Mouse (Mus musculus) forebrain, embryonic 13.5 days (tissue): ENCODE results near the gene Rassf3. TPM values are rescaled to one million over a fixed set of nuclear protein-coding genes. Genes with fewer than 3 reads are reported as not detected.

Source experiments
- ATAC-seq: fragments of 200-750 bp; cut with Nextera tagmentation; 2 replicates; pipeline ENCODE4 v1.8.0; 2017
- H3K27ac ChIP-seq: fragments of 300-500 bp; sonication (generic); 2 replicates; pipeline ENCODE4 v1.5.1; 2015; ENCODE audit warnings: inconsistent platforms, mild to moderate bottlenecking, moderate library complexity
- H3K27me3 ChIP-seq: fragments of 300-500 bp; sonication (generic); 2 replicates; pipeline ENCODE4 v1.6.1; 2015; ENCODE audit warnings: mild to moderate bottlenecking, inconsistent platforms
- H3K36me3 ChIP-seq: fragments of 300-500 bp; sonication (generic); 2 replicates; pipeline ENCODE4 v1.6.1; 2015; ENCODE audit warnings: mild to moderate bottlenecking, inconsistent platforms; ENCODE audit not compliant: poor library complexity, severe bottlenecking
- H3K4me1 ChIP-seq: fragments of 300-500 bp; sonication (generic); 2 replicates; pipeline ENCODE4 v1.6.1; 2015; ENCODE audit warnings: inconsistent platforms
- H3K4me2 ChIP-seq: fragments of 300-500 bp; sonication (generic); 2 replicates; pipeline ENCODE4 v1.6.1; 2015; ENCODE audit warnings: inconsistent platforms, mild to moderate bottlenecking, moderate library complexity
- H3K4me3 ChIP-seq: fragments of 300-500 bp; sonication (generic); 2 replicates; pipeline ENCODE4 v1.5.1; 2015; ENCODE audit warnings: mild to moderate bottlenecking, inconsistent platforms
- H3K9ac ChIP-seq: fragments of 300-500 bp; sonication (generic); 2 replicates; pipeline ENCODE4 v1.6.1; 2015; ENCODE audit warnings: mild to moderate bottlenecking, inconsistent platforms
- H3K9me3 ChIP-seq: fragments of 300-500 bp; sonication (generic); replicated peaks from 2 replicates; pipeline ENCODE4 v1.6.1; 2016; ENCODE audit warnings: inconsistent platforms
- WGBS: fragments of 180-500 bp; shearing (Covaris S2); methylation state at CpG from one replicate; pipeline ENCODE4 v1.1.7; 2015; 5-methylcytosine and 5-hydroxymethylcytosine counted together
- polyA plus RNA-seq: library from polyadenylated mRNA; unstranded; fragments of >200 nt; fragmentation: Nextera tagmentation; extraction: Ambion mirVana; gene quantifications from 2 replicates; pipeline ENCODE4 v1.2.1, GENCODE M21; 2015

Rassf3 gene
- polyA plus RNA-seq, 1 experiment from 2014 or later, result 3.7 TPM

DNA sequence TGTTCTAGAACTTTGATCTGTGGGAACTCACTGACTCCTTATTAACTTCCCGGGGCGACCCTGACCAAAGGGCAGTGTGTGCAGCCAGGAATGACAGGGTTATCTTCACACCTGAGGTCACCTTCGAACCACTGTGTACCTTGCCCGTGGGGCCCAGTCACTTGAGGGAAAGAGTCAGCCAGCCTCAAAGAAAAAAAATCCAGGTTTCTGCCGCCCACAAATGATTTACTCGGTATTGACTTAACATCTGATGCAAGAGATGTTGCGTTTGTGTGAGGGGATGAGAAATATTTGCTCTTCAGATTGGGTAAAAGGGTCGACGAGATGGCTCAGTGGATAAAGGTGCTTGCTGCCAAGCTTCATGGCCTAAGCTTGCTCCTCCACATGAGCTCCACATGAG, 10.2 kb upstream of the Rassf3 start:
- H3K27ac ChIP-seq, result no peak overlapping the region
- H3K27me3 ChIP-seq, result no peaks in the 10 kb centered on the region
- H3K4me2 ChIP-seq, result no peak overlapping the region
- H3K36me3 ChIP-seq, result no peaks in the 10 kb centered on the region
- 93% methylated on average over 9 of the region's 9 CpGs for WGBS
- no peak for ATAC-seq
- no peak overlapping the region for H3K4me3 ChIP-seq
- no peak overlapping the region for H3K9ac ChIP-seq
- 0 out of 2 replicates have a peak, but pooled peaks cover 4% of the 10 kb centered on the region for H3K9me3 ChIP-seq
- H3K4me1 ChIP-seq, result 0 out of 2 replicates have a peak, but pooled peaks cover 6% of the 10 kb centered on the region

DNA sequence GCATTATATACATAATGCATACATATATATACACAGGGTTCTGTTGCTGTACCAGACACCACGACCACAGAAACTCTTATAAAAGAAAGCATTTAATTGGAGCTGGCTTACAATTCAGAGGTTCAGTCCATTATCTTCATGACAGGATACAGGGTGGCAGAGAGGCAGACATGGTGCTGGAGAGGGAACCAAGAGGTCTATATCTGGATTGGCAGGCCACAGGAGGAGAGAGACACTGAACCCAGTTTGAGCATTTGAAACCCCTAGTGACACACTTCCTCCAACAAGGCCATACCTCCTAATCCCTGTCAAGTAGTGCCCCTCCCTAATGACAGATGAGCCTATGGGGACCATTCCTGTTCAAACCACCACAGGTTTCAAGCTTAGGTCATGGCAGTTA, 7.2 kb upstream of the Rassf3 start:
- no peaks in the 10 kb centered on the region for H3K36me3 ChIP-seq
- H3K4me3 ChIP-seq, result no peak overlapping the region
- no peak overlapping the region for H3K9ac ChIP-seq
- H3K27ac ChIP-seq, result no peak overlapping the region
- H3K9me3 ChIP-seq, result no peaks in the 10 kb centered on the region
- no peak overlapping the region for H3K4me2 ChIP-seq
- H3K27me3 ChIP-seq, result no peaks in the 10 kb centered on the region
- H3K4me1 ChIP-seq, result 0 out of 2 replicates have a peak, but pooled peaks cover 6% of the 10 kb centered on the region
- 55% methylated on average over 1 of the region's 1 CpGs for WGBS
- ATAC-seq, result no peak

DNA sequence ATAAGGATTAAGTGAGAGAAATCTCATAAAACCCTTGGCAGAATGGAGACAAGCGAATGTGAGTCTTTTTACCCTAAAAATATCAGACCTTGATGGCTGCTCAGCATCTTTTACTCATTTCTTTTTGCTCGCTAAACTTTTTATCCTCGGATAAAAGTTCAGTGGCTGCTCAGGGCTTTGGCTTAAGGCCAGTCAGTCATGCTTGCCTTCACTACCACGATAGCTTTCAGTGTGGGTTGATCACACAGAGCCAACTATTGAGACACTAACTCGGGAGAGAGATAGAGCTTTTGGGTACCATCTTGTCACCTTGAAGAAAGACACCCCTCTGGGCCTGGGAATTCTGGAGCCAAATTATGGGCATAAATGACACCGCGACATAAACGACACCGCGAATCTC, 5.0 kb upstream of the Rassf3 start:
- Histone ChIP-seq H3K36me3 (no peaks in the 10 kb centered on the region), H3K27ac (no peak overlapping the region), H3K4me2 (no peak overlapping the region), H3K4me1 (0 out of 2 replicates have a peak, but pooled peaks cover 3% of the 10 kb centered on the region), H3K4me3 (no peak overlapping the region), H3K9ac (no peak overlapping the region), H3K27me3 (no peaks in the 10 kb centered on the region), H3K9me3 (no peaks in the 10 kb centered on the region)
- no peak for ATAC-seq
- WGBS, result 69% methylated on average over 10 of the region's 10 CpGs

DNA sequence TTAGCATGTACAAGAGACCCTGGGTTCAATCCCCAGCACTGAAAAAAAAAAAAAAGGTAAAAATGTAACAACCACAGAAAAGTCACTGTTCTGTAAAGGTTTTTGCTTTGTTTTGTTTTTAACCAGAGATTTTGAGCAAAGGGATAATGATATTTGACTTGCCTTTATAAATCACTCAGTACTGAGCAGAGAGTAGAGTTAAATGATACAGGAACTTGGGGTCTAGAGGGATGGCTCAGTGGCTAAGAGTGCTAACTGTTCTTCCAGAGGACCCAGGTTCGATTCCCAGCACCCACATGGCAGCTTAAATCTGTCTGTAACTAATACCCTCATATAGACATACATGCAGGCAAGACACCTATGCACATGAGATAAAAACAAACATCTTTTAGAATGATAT, 3.8 kb upstream of the Rassf3 start:
- no peak for ATAC-seq
- Histone ChIP-seq H3K27me3 (peaks cover 6% of the 10 kb centered on the region), H3K9ac (no peak overlapping the region), H3K9me3 (no peaks in the 10 kb centered on the region), H3K36me3 (no peaks in the 10 kb centered on the region), H3K4me2 (no peak overlapping the region), H3K4me3 (no peak overlapping the region), H3K27ac (no peak overlapping the region), H3K4me1 (peaks cover 13% of the 10 kb centered on the region)
- WGBS, result 93% methylated on average over 1 of the region's 1 CpGs

DNA sequence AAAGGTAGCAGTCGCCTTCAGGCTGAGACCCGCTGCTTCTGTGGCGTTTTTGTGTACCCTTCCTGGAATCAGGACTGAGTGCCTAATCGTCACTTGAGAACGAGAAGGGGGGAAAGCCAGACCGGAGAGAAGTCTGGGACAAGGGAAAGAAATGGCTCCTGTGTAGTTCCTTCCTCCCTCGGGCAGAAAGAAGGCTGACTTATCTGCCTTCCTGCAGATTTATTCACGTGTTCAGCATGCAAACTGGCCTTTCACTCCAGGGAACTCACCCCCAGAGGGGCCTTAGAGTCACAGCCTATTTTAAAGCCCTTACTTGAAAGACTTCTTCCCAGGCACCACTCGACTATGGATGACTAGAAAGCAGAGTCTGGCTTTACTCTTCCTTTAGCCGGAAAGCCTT, 1.3 kb upstream of the Rassf3 start:
- H3K4me2 ChIP-seq, result peak overlapping the region; percentile 97
- no peak for ATAC-seq
- no peak overlapping the region for H3K9ac ChIP-seq
- no peaks in the 10 kb centered on the region for H3K36me3 ChIP-seq
- no peaks in the 10 kb centered on the region for H3K9me3 ChIP-seq
- no peak overlapping the region for H3K4me3 ChIP-seq
- no peak overlapping the region for H3K27ac ChIP-seq
- 11% methylated on average over 10 of the region's 10 CpGs for WGBS
- H3K27me3 ChIP-seq, result peaks cover 23% of the 10 kb centered on the region
- peaks cover 18% of the 10 kb centered on the region for H3K4me1 ChIP-seq

DNA sequence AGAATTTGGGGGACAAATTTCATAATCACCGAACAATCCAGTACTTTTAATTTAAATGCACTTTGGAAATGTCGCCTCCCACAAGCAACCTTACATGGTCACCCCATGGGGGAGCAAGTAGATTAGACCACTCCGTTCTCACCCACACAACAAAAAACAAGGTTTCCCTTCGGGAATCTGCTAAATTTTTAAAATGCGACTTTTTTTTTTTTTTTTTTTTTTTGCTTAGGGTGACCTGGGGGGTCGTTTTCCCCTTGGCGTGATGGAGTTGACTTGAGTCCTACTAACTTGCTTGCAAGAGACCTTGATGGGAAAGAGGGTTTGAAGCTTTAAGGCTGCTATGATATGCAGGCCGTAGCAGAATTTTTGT, 806 bp upstream of the Rassf3 start:
- H3K27ac ChIP-seq, result no peak overlapping the region
- no peak for ATAC-seq
- peaks cover 25% of the 10 kb centered on the region for H3K27me3 ChIP-seq
- H3K9ac ChIP-seq, result no peak overlapping the region
- no peaks in the 10 kb centered on the region for H3K9me3 ChIP-seq
- H3K36me3 ChIP-seq, result no peaks in the 10 kb centered on the region
- 15% methylated on average over 8 of the region's 8 CpGs for WGBS
- H3K4me2 ChIP-seq, result peak overlapping the region; percentile 97
- H3K4me1 ChIP-seq, result peaks cover 19% of the 10 kb centered on the region
- peak overlapping the region; percentile 58; the same call in 1 of the 2 replicates for H3K4me3 ChIP-seq

DNA sequence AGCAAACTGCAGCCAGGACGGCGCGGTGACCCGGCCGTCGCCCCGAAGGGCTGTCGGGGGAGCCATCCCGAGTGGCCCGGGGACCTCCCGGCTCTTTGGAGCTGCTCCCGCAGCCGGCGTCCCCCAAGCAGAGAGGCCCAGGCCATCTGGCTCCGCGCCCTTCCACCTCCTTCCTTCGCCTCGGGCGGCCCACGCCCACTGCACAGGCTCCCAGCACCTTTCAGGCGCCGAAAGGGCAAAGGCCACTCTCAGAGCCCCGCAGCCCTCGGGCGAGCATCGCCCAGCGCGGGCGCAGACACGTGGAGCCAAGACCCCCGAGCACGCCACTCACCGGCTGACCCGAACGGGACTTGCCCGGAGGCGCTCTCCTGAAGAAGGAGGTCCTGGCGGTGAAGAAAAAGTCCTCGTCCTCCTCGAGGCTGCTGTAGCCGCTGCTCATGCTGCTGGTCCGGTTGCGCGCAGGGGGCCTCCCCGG, 438 bp downstream of the Rassf3 start:
- no peaks in the 10 kb centered on the region for H3K9me3 ChIP-seq
- H3K27ac ChIP-seq, result no peak overlapping the region
- 0% methylated on average over 45 of the region's 45 CpGs for WGBS

DNA sequence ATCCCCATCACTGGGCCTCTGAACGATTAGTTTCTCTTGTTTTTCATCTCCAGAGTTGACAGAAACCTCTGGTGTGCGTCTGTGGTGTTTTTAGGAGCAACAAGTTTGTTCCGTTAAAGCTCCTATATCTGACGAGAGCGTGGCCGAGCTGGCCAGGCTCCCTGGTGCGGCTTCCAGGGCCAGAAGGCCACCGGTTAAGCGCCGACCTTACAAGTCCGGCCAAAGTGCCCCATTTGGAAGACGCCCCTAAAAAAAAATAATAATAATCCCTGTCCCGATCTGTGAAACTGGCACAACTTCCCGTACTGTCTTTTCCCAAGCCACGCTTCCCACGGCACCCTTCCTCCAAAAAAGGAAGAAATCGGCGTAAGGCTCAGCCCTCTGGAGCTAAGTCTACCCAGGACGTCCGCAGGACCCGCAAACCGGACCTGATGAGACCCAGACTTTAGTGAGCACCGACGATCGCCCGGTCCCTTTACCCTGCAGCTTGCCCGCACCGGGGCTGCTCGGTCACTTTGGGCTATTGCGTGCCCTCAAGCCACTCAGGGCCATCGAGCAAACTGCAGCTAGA, 961 bp downstream of the Rassf3 start:
- Histone ChIP-seq H3K9ac (peak overlapping the region; percentile 75), H3K27me3 (peaks cover 25% of the 10 kb centered on the region), H3K36me3 (no peaks in the 10 kb centered on the region), H3K4me1 (peaks cover 22% of the 10 kb centered on the region), H3K4me2 (peak overlapping the region; percentile 97), H3K4me3 (peak overlapping the region; percentile 58), H3K9me3 (no peaks in the 10 kb centered on the region), H3K27ac (no peak overlapping the region)
- WGBS, result 5% methylated on average over 31 of the region's 31 CpGs
- ATAC-seq, result no peak

More for the DNA sequence above, 438 bp downstream of the Rassf3 start:
- no peaks in the 10 kb centered on the region for H3K36me3 ChIP-seq
- H3K27me3 ChIP-seq, result peaks cover 25% of the 10 kb centered on the region
- peak overlapping the region; percentile 58 for H3K4me3 ChIP-seq
- no peak; the same call in 1 of the 2 replicates for ATAC-seq
- peak overlapping the region; percentile 75 for H3K9ac ChIP-seq
- peaks cover 22% of the 10 kb centered on the region for H3K4me1 ChIP-seq
- H3K4me2 ChIP-seq, result peak overlapping the region; percentile 97

DNA sequence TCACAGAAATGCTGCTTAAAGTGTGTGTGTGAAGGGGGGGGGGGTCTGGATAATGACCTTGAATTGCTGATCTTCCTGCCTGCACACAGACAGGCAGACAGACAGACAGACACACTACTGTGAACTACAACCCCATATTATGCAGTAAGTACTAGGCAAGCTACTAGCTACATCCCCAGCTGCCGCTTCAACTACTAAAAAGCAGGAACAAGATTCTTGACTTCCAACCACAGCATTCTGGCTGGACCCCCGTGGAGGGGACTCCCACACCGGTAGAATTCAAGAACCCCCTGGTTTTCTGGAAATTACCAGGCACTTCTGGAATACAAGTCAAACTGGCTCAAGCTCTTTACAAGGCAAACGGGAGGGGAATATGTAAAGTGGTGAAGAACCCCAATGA, 1.9 kb downstream of the Rassf3 start:
- WGBS, result 49% methylated on average over 4 of the region's 4 CpGs
- no peaks in the 10 kb centered on the region for H3K36me3 ChIP-seq
- H3K4me2 ChIP-seq, result peak overlapping the region; percentile 97
- no peaks in the 10 kb centered on the region for H3K9me3 ChIP-seq
- ATAC-seq, result no peak
- H3K4me1 ChIP-seq, result peaks cover 22% of the 10 kb centered on the region
- no peak overlapping the region for H3K9ac ChIP-seq
- H3K27me3 ChIP-seq, result peaks cover 25% of the 10 kb centered on the region
- no peak overlapping the region for H3K27ac ChIP-seq
- H3K4me3 ChIP-seq, result no peak overlapping the region; the same call in 1 of the 2 replicates

DNA sequence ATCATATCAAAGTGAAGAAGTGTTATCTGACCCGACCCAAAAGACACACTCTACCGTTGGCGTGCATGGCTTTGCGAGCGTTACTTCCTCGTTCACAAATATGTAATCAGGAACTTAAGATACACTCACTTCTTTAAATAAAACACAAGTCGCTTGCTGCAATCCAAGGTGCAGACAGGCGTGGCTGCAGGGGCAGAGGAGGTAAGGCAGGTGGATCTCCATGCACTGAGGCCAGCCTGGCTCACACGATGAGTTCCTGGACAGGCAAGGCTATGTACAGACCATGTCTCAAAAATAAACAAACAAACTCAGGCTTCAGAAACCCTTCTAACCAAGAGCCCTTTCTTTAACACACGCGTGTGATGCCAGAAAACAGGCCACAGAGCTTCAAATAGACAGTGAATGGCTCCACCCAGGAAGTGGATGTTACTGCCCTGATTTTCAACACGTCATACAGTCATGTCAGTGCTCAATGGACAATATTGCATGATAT, 2.4 kb downstream of the Rassf3 start:
- Histone ChIP-seq H3K4me3 (no peak overlapping the region), H3K9ac (no peak overlapping the region), H3K36me3 (no peaks in the 10 kb centered on the region), H3K4me2 (peak overlapping the region; percentile 97; the same call in 1 of the 2 replicates), H3K9me3 (no peaks in the 10 kb centered on the region), H3K27ac (no peak overlapping the region), H3K27me3 (peaks cover 25% of the 10 kb centered on the region), H3K4me1 (peaks cover 22% of the 10 kb centered on the region)
- 76% methylated on average over 12 of the region's 12 CpGs for WGBS
- no peak for ATAC-seq

DNA sequence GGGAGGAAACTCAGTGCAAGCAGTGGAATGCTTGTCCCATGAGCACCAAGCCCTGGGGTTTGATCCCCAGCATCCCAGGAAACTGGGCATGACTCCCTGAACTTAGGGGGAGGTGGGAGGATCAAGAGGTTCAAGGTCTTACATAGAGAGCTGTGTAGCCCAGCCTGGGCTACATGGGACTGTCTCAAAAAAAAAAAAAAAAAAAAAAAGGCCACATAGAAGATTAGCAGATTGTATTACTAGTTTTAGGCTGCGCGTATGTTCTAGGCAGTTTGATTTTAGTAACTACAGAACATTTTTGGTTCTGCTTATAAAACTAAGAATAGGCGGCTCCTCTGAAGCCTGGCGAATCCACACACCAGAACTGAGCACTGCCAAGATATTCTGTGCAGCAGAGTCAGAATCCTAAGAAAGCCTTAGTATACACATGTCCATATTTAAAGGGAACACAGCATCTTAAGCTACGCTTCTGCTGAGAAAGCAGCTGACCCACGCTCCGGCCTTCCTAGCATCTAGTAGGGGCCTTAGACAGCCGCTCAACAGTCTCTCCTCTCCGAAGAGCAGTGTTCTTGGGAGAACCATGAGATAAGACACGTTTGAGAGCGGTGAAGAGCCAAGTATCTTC, 3.4 kb downstream of the Rassf3 start:
- 89% methylated on average over 11 of the region's 11 CpGs for WGBS

DNA sequence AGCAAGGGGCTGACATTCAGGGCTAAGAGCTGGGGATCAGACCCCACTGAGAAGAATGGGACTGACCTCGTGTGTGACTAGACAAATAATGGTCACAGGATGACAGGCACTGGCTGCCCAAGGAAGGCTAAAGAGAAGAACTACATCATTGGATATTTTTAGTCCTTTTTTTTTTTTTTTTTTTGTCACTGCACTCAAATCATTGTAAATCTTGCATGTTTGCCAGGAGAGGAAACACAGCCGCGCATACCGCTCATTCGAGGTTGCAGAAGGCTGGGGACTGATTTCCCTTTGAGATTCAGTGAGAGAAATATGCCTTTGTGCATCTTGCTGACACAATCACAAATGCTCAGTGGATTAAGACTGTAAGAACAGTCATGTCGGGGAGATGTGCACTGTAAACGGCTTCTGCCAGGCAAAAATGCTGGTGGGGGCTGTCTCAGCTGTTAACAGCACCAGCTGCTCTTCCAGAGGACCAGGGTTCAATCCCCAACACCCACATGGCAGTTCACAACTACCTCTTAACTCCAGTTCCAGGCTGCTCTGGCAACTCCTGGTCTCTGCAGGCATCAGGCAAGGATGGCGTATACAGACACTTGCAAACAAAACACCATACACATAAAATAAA, 4.5 kb downstream of the Rassf3 start:
- H3K9me3 ChIP-seq, result no peaks in the 10 kb centered on the region
- H3K27me3 ChIP-seq, result peaks cover 25% of the 10 kb centered on the region
- peaks cover 33% of the 10 kb centered on the region for H3K4me1 ChIP-seq
- H3K36me3 ChIP-seq, result no peaks in the 10 kb centered on the region
- no peak overlapping the region for H3K27ac ChIP-seq
- no peak for ATAC-seq
- WGBS, result 48% methylated on average over 8 of the region's 8 CpGs
- no peak overlapping the region for H3K4me3 ChIP-seq
- H3K4me2 ChIP-seq, result no peak overlapping the region
- H3K9ac ChIP-seq, result no peak overlapping the region

More for the DNA sequence above, 3.4 kb downstream of the Rassf3 start:
- H3K9ac ChIP-seq, result no peak overlapping the region
- no peaks in the 10 kb centered on the region for H3K36me3 ChIP-seq
- no peak for ATAC-seq
- H3K9me3 ChIP-seq, result no peaks in the 10 kb centered on the region
- no peak overlapping the region for H3K4me2 ChIP-seq
- no peak overlapping the region for H3K27ac ChIP-seq
- peaks cover 24% of the 10 kb centered on the region for H3K4me1 ChIP-seq
- peaks cover 25% of the 10 kb centered on the region for H3K27me3 ChIP-seq
- no peak overlapping the region for H3K4me3 ChIP-seq
